In the genomic region with DNA sequence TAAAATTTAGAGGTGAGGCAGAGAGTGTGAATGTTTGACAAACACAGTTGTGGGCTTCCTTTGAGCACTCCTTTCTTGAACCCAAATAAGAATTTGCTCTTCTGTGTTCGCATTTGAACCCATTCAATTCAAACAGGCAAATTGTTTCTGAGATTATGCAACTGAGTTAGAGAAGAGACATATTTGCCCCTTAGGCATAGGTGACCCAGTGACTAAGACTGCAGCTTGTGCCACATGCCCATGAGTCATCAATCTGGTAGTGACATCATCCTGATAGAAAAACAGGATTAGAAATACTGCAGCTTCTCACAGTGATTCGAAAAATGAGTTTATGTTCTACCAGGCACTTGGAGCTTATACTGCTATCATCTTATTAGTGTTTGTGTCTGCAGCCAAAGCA, we compare ENCODE assay signal across 19 mouse cellular contexts.
DNase-seq lines count a peak whose midpoint lies in the region.
"Had no signal": no experiment of that assay in that cellular context is flagged by ENCODE, and none has a peak within 500 bp of the region (broad histone marks: within the 10 kb centered on the region; RNA-seq: fewer than 3 reads in every experiment).

No protein-coding gene starts in this region.

- DNase-seq in 3134 (ENCODE audit: extremely low read depth, insufficient read length, low spot score) (peak; percentile 15), 3T3-L1 (ENCODE audit: low read depth, low spot score) (peak; percentile 75), NIH3T3 (ENCODE audit: low read depth) (peak; percentile 36)
- DNase-seq in adrenal gland, postnatal 14 days = peak; percentile 13
- no peak for DNase-seq in frontal cortex, postnatal 10 days (ENCODE audit: low spot score in 2 of 2)
- no peak for DNase-seq in kidney, adult 18-20 months
- DNase-seq in gastrocnemius, postnatal 25 days = no peak
- no peak for DNase-seq in thymus, postnatal 0 days (ENCODE audit: low spot score)
- DNase-seq: cerebellum, adult 11 months; cerebellum, postnatal 14 days; gastrocnemius, adult 2 months; heart, postnatal 14 days; kidney, adult 2 months; kidney, postnatal 4 days; layer of hippocampus, postnatal 36 days; left cerebral cortex, postnatal 4 days; liver, postnatal 0 days; lung, postnatal 36 days; thymus, adult 2 months had no signal

Comparison
In these comparisons a context has a peak if more than half of its experiments do, and no peak if none do; other contexts are left out.
1. DNase-seq: peak in 3134 (single experiment), 3T3-L1 (single experiment), NIH3T3 (single experiment) and adrenal gland, postnatal 14 days (single experiment); none in frontal cortex, postnatal 10 days (0 of 2), kidney, adult 18-20 months (single experiment), gastrocnemius, postnatal 25 days (single experiment) and thymus, postnatal 0 days (single experiment).